Mouse (Mus musculus) hindbrain, embryonic 10.5 days (tissue): Measurements from ENCODE around the gene Kncn. TPM values are rescaled to one million over a fixed set of nuclear protein-coding genes. Genes with fewer than 3 reads are reported as not detected.

Experiments
- DNase-seq: peaks from one replicate; pipeline ENCODE4 v3.0.0-alpha.2; 2017; ENCODE audit warnings: low spot score
- H3K27ac ChIP-seq: fragments of 300-500 bp; sonication (generic); 2 replicates; pipeline ENCODE4 v1.5.1; 2016; ENCODE audit warnings: mild to moderate bottlenecking, moderate library complexity
- H3K27me3 ChIP-seq: fragments of 300-500 bp; sonication (generic); 2 replicates; pipeline ENCODE4 v1.6.1; 2016; ENCODE audit warnings: mild to moderate bottlenecking; ENCODE audit not compliant: poor library complexity, insufficient read depth, severe bottlenecking
- H3K36me3 ChIP-seq: fragments of 300-500 bp; sonication (generic); 2 replicates; pipeline ENCODE4 v1.6.1; 2016; ENCODE audit warnings: mild to moderate bottlenecking, moderate library complexity
- H3K4me1 ChIP-seq: fragments of 300-500 bp; sonication (generic); replicated peaks from 2 replicates; pipeline ENCODE4 v1.6.1; 2016; ENCODE audit warnings: mild to moderate bottlenecking
- H3K4me3 ChIP-seq: fragments of 300-500 bp; sonication (generic); 2 replicates; pipeline ENCODE4 v1.5.1; 2016; ENCODE audit warnings: mild to moderate bottlenecking, moderate library complexity
- H3K9me3 ChIP-seq: fragments of 300-500 bp; sonication (generic); 2 replicates; pipeline ENCODE4 v1.6.1; 2016; ENCODE audit warnings: mild to moderate bottlenecking, moderate library complexity
- WGBS: fragments of 180-500 bp; shearing (Covaris S2); methylation state at CpG from one replicate; pipeline ENCODE4 v1.1.7; 2016; 5-methylcytosine and 5-hydroxymethylcytosine counted together
- polyA plus RNA-seq: library from polyadenylated mRNA; unstranded; fragments of >200 nt; fragmentation: Nextera tagmentation; extraction: Ambion mirVana; gene quantifications from 2 replicates; pipeline ENCODE4 v1.2.1, GENCODE M21; 2016

Kncn gene
- polyA plus RNA-seq, 1 experiment from 2014 or later = not detected

DNA sequence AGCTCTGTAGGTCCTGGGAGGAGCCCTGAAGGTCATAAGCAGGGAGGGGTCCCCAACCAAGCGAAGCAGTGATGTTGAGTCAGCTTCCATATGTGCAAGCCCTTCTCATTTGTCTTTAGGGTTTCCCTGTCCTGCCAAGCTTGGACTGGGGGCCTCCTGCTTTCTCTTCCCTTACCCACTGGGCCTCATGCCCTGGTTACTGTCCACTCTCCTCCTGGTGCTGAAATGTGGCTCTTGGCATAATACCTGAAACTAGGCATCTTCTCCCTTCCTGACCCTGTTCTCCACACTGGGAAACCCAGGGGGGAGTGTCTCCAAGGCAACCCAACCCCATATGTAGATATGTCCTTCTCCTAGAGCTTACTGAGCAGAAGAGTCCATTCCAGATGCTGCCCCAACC, 2.7 kb downstream of the Kncn start:
- WGBS = 50% methylated on average over 1 of the region's 1 CpGs
- no peak for DNase-seq
- H3K4me3 ChIP-seq = no peak overlapping the region
- H3K27ac ChIP-seq = no peak overlapping the region
- H3K36me3 ChIP-seq = no peaks in the 10 kb centered on the region
- peaks cover 32% of the 10 kb centered on the region for H3K4me1 ChIP-seq
- H3K9me3 ChIP-seq = no peaks in the 10 kb centered on the region
- peaks cover 47% of the 10 kb centered on the region for H3K27me3 ChIP-seq

DNA sequence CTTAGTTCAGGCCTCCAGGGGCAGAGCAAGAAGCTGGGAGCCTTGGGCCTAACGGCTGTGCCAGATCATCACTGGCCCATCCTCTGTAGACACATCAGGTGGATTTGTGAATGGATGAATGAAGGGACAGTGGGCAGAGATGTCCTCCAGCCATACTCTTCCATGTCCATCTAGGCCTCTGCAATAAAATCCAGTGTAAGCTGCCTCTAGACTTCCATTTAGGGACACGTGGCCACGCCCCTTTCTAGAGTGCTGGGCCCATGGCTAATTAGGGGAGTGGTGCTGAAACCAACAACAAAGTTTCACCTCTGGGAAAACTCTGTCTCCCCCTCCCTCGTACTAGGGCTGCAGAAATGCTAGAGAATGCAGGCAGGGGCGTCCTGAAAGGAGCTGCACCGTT, 5.9 kb downstream of the Kncn start:
- no peak for DNase-seq
- peaks cover 71% of the 10 kb centered on the region for H3K27me3 ChIP-seq
- H3K4me3 ChIP-seq = peak overlapping the region; percentile 51
- H3K36me3 ChIP-seq = no peaks in the 10 kb centered on the region
- peak overlapping the region; percentile 54; the same call in 1 of the 2 replicates for H3K27ac ChIP-seq
- no peaks in the 10 kb centered on the region for H3K9me3 ChIP-seq
- peaks cover 14% of the 10 kb centered on the region for H3K4me1 ChIP-seq
- WGBS = 10% methylated on average over 6 of the region's 6 CpGs

DNA sequence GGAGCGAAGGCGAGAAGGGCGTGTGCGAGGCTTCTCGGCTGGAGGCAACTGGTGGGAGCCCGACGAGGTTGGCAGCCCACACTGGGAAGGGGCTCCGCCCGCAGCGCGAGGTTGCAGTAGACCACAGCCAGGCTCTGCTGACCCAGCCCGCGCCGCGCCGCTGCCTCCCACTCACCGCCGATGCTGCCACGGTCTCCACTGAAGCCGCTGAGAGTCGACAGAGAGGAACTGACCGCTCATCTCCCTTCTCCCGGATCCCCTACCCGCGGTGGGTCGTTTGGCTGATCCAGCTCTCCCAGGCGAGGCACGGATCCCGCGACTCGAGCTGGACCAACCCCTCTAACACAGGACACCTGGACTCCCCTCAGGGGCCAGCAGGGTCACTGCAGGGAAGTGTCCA, 6.4 kb downstream of the Kncn start, which contains the start of gene 6430628N08Rik:
Gene 6430628N08Rik (plus strand): TSS at position 113 of the 400 bp plus-strand sequence.
- peak within 1 kb of the TSS; percentile 51 for H3K4me3 ChIP-seq
- H3K9me3 ChIP-seq = no peaks in the 10 kb centered on the region
- peak; percentile 47 for DNase-seq
- H3K36me3 ChIP-seq = no peaks in the 10 kb centered on the region
- peaks cover 76% of the 10 kb centered on the region for H3K27me3 ChIP-seq
- H3K4me1 ChIP-seq = peaks cover 14% of the 10 kb centered on the region
- 1% methylated on average over 31 of the region's 31 CpGs for WGBS
- peak within 1 kb of the TSS; percentile 54; the same call in 1 of the 2 replicates for H3K27ac ChIP-seq

- WGBS = 20% methylated on average over 3 of the region's 3 CpGs
- no peak for DNase-seq
- peaks cover 96% of the 10 kb centered on the region for H3K27me3 ChIP-seq
- no peak overlapping the region for H3K4me3 ChIP-seq
- H3K4me1 ChIP-seq = peaks cover 29% of the 10 kb centered on the region
- no peak overlapping the region for H3K27ac ChIP-seq
- H3K9me3 ChIP-seq = no peaks in the 10 kb centered on the region
- no peaks in the 10 kb centered on the region for H3K36me3 ChIP-seq
These were observed 10.1 kb downstream of the Kncn start for GRCm38 (mm10) chr4:115894281-115894680.

DNA sequence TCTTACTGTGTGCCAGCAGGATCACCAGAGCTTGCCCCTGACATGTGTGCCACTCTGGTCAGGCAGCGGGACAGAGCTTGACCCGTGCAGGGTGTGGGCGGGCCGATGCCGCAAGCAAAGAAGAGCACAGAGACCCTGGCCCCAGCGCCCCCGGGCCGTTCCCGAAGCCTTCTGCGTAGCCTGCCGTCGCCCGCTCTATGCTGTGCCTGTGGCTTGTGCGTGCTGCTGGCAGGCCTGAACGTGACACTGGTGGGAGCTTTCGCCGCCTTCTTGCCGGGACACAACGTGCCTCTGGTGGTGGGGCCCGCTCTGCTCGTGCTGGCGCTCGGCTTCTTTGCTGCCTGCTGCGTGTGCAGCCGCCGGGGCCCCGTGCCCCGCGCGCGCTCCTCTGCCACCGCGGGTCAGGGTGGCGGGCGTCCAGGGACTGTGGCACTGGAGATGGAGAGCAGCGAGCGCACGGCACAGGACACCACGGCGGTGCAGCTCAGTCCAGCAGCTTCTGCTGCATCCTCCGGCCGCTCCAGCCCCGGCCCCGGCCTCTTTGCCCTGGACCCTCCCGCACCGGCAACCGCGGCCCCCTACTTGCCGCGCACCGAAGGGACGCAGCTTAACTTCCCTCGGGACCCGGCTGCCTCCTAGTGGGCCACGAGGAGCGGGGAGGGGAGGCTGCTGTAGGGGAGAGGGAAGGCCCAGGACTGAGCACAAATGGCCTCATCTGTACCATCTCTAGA, 13.9 kb downstream of the Kncn start:
- H3K27me3 ChIP-seq = peaks cover 96% of the 10 kb centered on the region

GRCm38 (mm10) chr4:115902816-115903215, 18.6 kb downstream of the Kncn start:
- peaks cover 99% of the 10 kb centered on the region for H3K27me3 ChIP-seq
- H3K4me1 ChIP-seq = peaks cover 37% of the 10 kb centered on the region
- H3K4me3 ChIP-seq = no peak overlapping the region
- H3K36me3 ChIP-seq = no peaks in the 10 kb centered on the region
- H3K9me3 ChIP-seq = no peaks in the 10 kb centered on the region
- peak; percentile 78 for DNase-seq
- WGBS = 19% methylated on average over 5 of the region's 5 CpGs
- no peak overlapping the region for H3K27ac ChIP-seq

More for the DNA sequence above, 13.9 kb downstream of the Kncn start:
- peak overlapping the region; percentile 79 for H3K27ac ChIP-seq
- peak; percentile 64 for DNase-seq
- H3K36me3 ChIP-seq = no peaks in the 10 kb centered on the region
- no peaks in the 10 kb centered on the region for H3K9me3 ChIP-seq
- H3K4me1 ChIP-seq = peaks cover 16% of the 10 kb centered on the region
- under 1% methylated on average over 56 of the region's 56 CpGs for WGBS
- peak overlapping the region; percentile 62 for H3K4me3 ChIP-seq

- Histone ChIP-seq H3K27ac (peak overlapping the region; percentile 47; the same call in 1 of the 2 replicates), H3K9me3 (no peaks in the 10 kb centered on the region), H3K36me3 (no peaks in the 10 kb centered on the region), H3K4me1 (peaks cover 30% of the 10 kb centered on the region), H3K27me3 (peaks cover 99% of the 10 kb centered on the region), H3K4me3 (no peak overlapping the region)
- peak; percentile 41 for DNase-seq
- WGBS = 5% methylated on average over 12 of the region's 12 CpGs
These were observed 20.2 kb downstream of the Kncn start for GRCm38 (mm10) chr4:115904375-115904774.

DNA sequence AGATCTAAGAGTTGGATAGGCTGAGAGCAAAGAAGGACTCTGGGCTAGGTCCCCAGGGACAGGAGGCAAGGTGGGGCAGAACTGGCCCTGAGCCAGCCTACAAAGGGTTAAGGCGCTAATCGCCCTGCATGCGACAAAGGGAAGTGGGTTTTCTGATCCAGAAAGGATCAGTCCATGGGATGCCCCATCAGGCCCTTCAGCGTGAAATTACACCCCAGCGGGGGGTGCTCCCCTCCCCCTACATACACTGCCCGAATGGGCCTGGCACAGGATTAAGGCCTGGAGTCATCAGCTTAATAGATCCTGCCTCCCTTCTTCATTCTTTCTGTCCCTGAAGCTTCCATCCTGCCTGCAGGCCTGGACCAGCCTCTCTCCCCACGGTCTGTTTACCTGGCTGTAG, 21.5 kb downstream of the Kncn start:
- Histone ChIP-seq H3K4me1 (peaks cover 30% of the 10 kb centered on the region), H3K27ac (no peak overlapping the region), H3K36me3 (no peaks in the 10 kb centered on the region), H3K27me3 (peaks cover 92% of the 10 kb centered on the region), H3K9me3 (no peaks in the 10 kb centered on the region), H3K4me3 (no peak overlapping the region)
- DNase-seq = peak; percentile 43
- WGBS = under 1% methylated on average over 7 of the region's 7 CpGs

GRCm38 (mm10) chr4:115906791-115907190, 22.6 kb downstream of the Kncn start:
- no peak for DNase-seq
- no peak overlapping the region for H3K4me3 ChIP-seq
- H3K9me3 ChIP-seq = no peaks in the 10 kb centered on the region
- no peak overlapping the region for H3K27ac ChIP-seq
- no peaks in the 10 kb centered on the region for H3K36me3 ChIP-seq
- H3K4me1 ChIP-seq = peaks cover 38% of the 10 kb centered on the region
- WGBS = 92% methylated on average over 3 of the region's 3 CpGs
- peaks cover 90% of the 10 kb centered on the region for H3K27me3 ChIP-seq

DNA sequence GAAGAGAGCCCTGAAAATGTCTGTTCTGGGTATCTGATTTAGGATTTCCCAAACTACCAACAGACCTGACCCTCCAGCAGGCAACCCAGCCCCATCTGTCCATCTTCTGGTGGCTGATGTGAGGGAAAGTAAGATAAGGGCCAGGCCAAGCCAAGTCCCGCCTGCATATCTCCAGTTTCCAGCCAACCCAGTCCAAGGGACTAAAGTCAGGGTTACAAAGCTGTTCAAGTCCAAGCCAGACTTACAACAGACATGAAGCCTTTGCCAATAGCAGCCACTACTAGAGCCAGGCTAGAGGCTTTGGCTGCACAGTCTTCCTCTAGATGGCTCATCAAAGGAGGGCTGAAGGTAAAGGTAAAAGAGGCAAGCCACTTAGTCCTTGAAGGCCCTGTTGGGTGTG, 23.8 kb downstream of the Kncn start:
- H3K4me3 ChIP-seq = no peak overlapping the region
- 75% methylated on average over 1 of the region's 1 CpGs for WGBS
- no peak overlapping the region for H3K27ac ChIP-seq
- H3K9me3 ChIP-seq = no peaks in the 10 kb centered on the region
- no peak for DNase-seq
- peaks cover 90% of the 10 kb centered on the region for H3K27me3 ChIP-seq
- H3K4me1 ChIP-seq = peaks cover 43% of the 10 kb centered on the region
- H3K36me3 ChIP-seq = no peaks in the 10 kb centered on the region

DNA sequence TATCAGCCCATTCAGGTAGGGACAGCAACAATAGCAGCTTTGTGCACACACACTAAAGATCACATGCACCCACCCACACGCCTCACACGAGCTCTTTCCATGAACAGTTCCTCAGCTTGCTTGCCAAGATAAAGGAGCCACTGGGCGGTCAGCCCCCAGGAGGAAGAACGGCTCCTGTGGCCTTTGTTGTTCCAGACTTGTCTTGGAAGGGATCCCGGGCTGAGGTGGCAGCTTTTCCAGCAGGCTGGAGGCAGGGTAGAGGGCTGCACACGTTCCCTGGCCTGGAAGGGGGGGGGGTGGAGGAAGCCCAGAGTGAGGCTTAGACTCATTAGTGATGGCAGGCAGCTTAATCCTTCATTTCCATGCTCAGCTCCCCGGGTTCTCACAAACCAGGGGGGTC, 24.4 kb downstream of the Kncn start:
- no peak for DNase-seq
- H3K27ac ChIP-seq = no peak overlapping the region
- WGBS = 20% methylated on average over 7 of the region's 7 CpGs
- peaks cover 90% of the 10 kb centered on the region for H3K27me3 ChIP-seq
- no peak overlapping the region for H3K4me3 ChIP-seq
- no peaks in the 10 kb centered on the region for H3K9me3 ChIP-seq
- no peaks in the 10 kb centered on the region for H3K36me3 ChIP-seq
- peaks cover 41% of the 10 kb centered on the region for H3K4me1 ChIP-seq

GRCm38 (mm10) chr4:115911586-115911985, 27.4 kb downstream of the Kncn start:
- under 1% methylated on average over 4 of the region's 4 CpGs for WGBS
- H3K9me3 ChIP-seq = no peaks in the 10 kb centered on the region
- peaks cover 18% of the 10 kb centered on the region for H3K4me1 ChIP-seq
- H3K27ac ChIP-seq = peak overlapping the region; percentile 59
- no peaks in the 10 kb centered on the region for H3K36me3 ChIP-seq
- no peak for DNase-seq
- peaks cover 76% of the 10 kb centered on the region for H3K27me3 ChIP-seq
- H3K4me3 ChIP-seq = no peak overlapping the region

DNA sequence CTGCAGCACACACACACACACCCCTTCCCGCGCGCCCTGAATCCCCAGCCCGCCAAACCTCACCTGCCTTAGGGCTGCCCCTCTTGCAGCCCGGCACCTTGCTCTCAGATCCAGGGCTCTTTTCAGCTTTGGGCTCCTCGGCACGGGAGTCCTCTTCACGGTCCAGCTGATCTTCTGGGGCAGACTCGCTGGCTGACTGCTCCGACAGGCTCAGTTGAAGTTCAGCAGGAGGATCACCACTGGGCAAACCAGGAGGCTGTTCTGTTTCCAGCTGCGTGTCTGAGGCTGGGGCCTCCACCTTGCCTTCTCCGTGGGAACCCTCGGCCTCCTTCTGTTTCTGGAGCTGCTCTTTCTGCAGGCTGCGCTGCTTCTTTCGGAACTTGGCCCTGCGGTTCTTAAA, 35.7 kb downstream of the Kncn start:
- 70% methylated on average over 16 of the region's 16 CpGs for whole genome bisulfite sequencing
- H3K4me3 ChIP-seq = no peak overlapping the region
- peaks cover 8% of the 10 kb centered on the region; the same call in 1 of the 2 replicates for H3K4me1 ChIP-seq
- no peaks in the 10 kb centered on the region for H3K9me3 ChIP-seq
- peaks cover 85% of the 10 kb centered on the region for H3K27me3 ChIP-seq
- no peaks in the 10 kb centered on the region for H3K36me3 ChIP-seq
- DNase-seq = no peak
- H3K27ac ChIP-seq = no peak overlapping the region
